Mouse (Mus musculus) forebrain, embryonic 14.5 days (tissue): ENCODE measurements at regions not wholly inside any gene's neighbourhood (a gene's known extent, or its start where the extent isn't known, plus 50 kb on each side); places are given as distances from the start of the nearest gene placed in this dataset.

Experiments
- ATAC-seq: fragments of 200-750 bp; cut with Nextera tagmentation; 2 replicates; pipeline ENCODE4 v1.8.0; 2017; ENCODE audit warnings: mild to moderate bottlenecking, moderate library complexity
- DNase-seq: peaks from one replicate; pipeline ENCODE4 v3.0.0-alpha.2; 2015; ENCODE audit warnings: low spot score
- H3K27ac ChIP-seq: fragments of 300-500 bp; sonication (generic); 2 replicates; pipeline ENCODE4 v1.5.1; 2014; ENCODE audit warnings: low read depth, mild to moderate bottlenecking, control low read depth, low read length, moderate library complexity
- H3K27me3 ChIP-seq: fragments of 300-500 bp; sonication (generic); replicated peaks from 2 replicates; pipeline ENCODE4 v1.6.1; 2014; ENCODE audit warnings: low read length, control low read depth, mixed read lengths; ENCODE audit not compliant: control insufficient read depth, insufficient read depth
- H3K36me3 ChIP-seq: fragments of 300-500 bp; sonication (generic); 2 replicates; pipeline ENCODE4 v1.6.1; 2014; ENCODE audit warnings: low read length, control low read depth; ENCODE audit not compliant: control insufficient read depth, insufficient read depth
- H3K4me1 ChIP-seq: fragments of 300-500 bp; sonication (generic); 2 replicates; pipeline ENCODE4 v1.6.1; 2014; ENCODE audit warnings: antibody characterized with exemption, low read length, control low read depth; ENCODE audit not compliant: control insufficient read depth, insufficient read depth
- H3K4me2 ChIP-seq: fragments of 300-500 bp; sonication (generic); 2 replicates; pipeline ENCODE4 v1.6.1; 2014; ENCODE audit warnings: mild to moderate bottlenecking, control low read depth, low read length
- H3K4me3 ChIP-seq: fragments of 300-500 bp; sonication (generic); 2 replicates; pipeline ENCODE4 v1.5.1; 2014; ENCODE audit warnings: low read depth, low read length, control low read depth
- H3K9ac ChIP-seq: fragments of 300-500 bp; sonication (generic); 2 replicates; pipeline ENCODE4 v1.6.1; 2014; ENCODE audit warnings: mild to moderate bottlenecking, low read length, control low read depth, moderate library complexity
- H3K9me3 ChIP-seq: fragments of 300-500 bp; sonication (generic); replicated peaks from 2 replicates; pipeline ENCODE4 v1.6.1; 2016; ENCODE audit warnings: low read length, control low read depth, mixed read lengths; ENCODE audit not compliant: control insufficient read depth
- WGBS: fragments of 180-500 bp; shearing (Covaris S2); extraction: QIAGEN DNeasy Blood & Tissue Kit; methylation state at CpG from one replicate; pipeline ENCODE4 v1.1.7; 2014; 5-methylcytosine and 5-hydroxymethylcytosine counted together

- no peaks in the 10 kb centered on the region for H3K27me3 ChIP-seq
- no peak overlapping the region for H3K27ac ChIP-seq
- WGBS = 57% methylated on average over 2 of the region's 2 CpGs
- H3K4me2 ChIP-seq = no peak overlapping the region
- no peaks in the 10 kb centered on the region for H3K4me1 ChIP-seq
- ATAC-seq = no peak
- H3K9ac ChIP-seq = no peak overlapping the region
- H3K9me3 ChIP-seq = no peaks in the 10 kb centered on the region
- DNase-seq = peak; percentile 5
- no peaks in the 10 kb centered on the region for H3K36me3 ChIP-seq
- H3K4me3 ChIP-seq = no peak overlapping the region
These were observed 337.5 kb upstream of the Rarb start for GRCm38 (mm10) chr14:17156402-17156954.

- Histone ChIP-seq H3K9ac (no peak overlapping the region), H3K9me3 (no peaks in the 10 kb centered on the region), H3K27me3 (no peaks in the 10 kb centered on the region), H3K27ac (no peak overlapping the region), H3K4me3 (no peak overlapping the region), H3K4me1 (no peaks in the 10 kb centered on the region), H3K36me3 (no peaks in the 10 kb centered on the region), H3K4me2 (no peak overlapping the region)
- DNase-seq (no peak), ATAC-seq (no peak)
- 91% methylated on average over 1 of the region's 1 CpGs for WGBS
These were observed 301.7 kb upstream of the Rarb start for GRCm38 (mm10) chr14:17120679-17121078.

GRCm38 (mm10) chr14:17106668-17107067, 287.7 kb upstream of the Rarb start:
- WGBS = 97% methylated on average over 1 of the region's 1 CpGs
- DNase-seq = no peak
- no peak for ATAC-seq

GRCm38 (mm10) chr14:17102486-17102885, 283.5 kb upstream of the Rarb start:
- H3K4me1 ChIP-seq = no peaks in the 10 kb centered on the region
- no peak for DNase-seq
- H3K9me3 ChIP-seq = no peaks in the 10 kb centered on the region
- H3K27me3 ChIP-seq = no peaks in the 10 kb centered on the region
- no peaks in the 10 kb centered on the region for H3K36me3 ChIP-seq
- no peak overlapping the region for H3K9ac ChIP-seq
- no peak for ATAC-seq
- H3K27ac ChIP-seq = no peak overlapping the region
- no peak overlapping the region for H3K4me3 ChIP-seq
- no peak overlapping the region for H3K4me2 ChIP-seq

More at GRCm38 (mm10) chr14:17106668-17107067, 287.7 kb upstream of the Rarb start:
- H3K4me3 ChIP-seq = no peak overlapping the region
- H3K9me3 ChIP-seq = no peaks in the 10 kb centered on the region
- no peak overlapping the region for H3K9ac ChIP-seq
- H3K4me2 ChIP-seq = no peak overlapping the region
- H3K36me3 ChIP-seq = no peaks in the 10 kb centered on the region
- H3K4me1 ChIP-seq = no peaks in the 10 kb centered on the region
- no peaks in the 10 kb centered on the region for H3K27me3 ChIP-seq
- no peak overlapping the region for H3K27ac ChIP-seq

- Histone ChIP-seq H3K9ac (no peak overlapping the region), H3K4me1 (no peaks in the 10 kb centered on the region), H3K27me3 (no peaks in the 10 kb centered on the region), H3K4me2 (no peak overlapping the region), H3K9me3 (no peaks in the 10 kb centered on the region), H3K4me3 (no peak overlapping the region), H3K27ac (no peak overlapping the region), H3K36me3 (no peaks in the 10 kb centered on the region)
- DNase-seq = no peak
- no peak for ATAC-seq
- WGBS = 70% methylated on average over 4 of the region's 4 CpGs
These were observed 271.6 kb upstream of the Rarb start for GRCm38 (mm10) chr14:17090573-17090937.

GRCm38 (mm10) chr14:17089640-17090572, 270.9 kb upstream of the Rarb start:
- H3K36me3 ChIP-seq = no peaks in the 10 kb centered on the region
- no peaks in the 10 kb centered on the region for H3K9me3 ChIP-seq
- H3K4me1 ChIP-seq = no peaks in the 10 kb centered on the region
- 22% methylated on average over 3 of the region's 3 CpGs for WGBS
- H3K4me3 ChIP-seq = no peak overlapping the region
- ATAC-seq = 0 out of 2 replicates have a peak, but pooled peaks have one; percentile 10
- peak; percentile 41 for DNase-seq
- no peak overlapping the region for H3K9ac ChIP-seq
- no peak overlapping the region for H3K4me2 ChIP-seq
- no peak overlapping the region for H3K27ac ChIP-seq
- no peaks in the 10 kb centered on the region for H3K27me3 ChIP-seq

GRCm38 (mm10) chr14:17089089-17089634, 270.2 kb upstream of the Rarb start:
- Histone ChIP-seq H3K4me3 (no peak overlapping the region), H3K36me3 (no peaks in the 10 kb centered on the region), H3K4me2 (no peak overlapping the region), H3K4me1 (no peaks in the 10 kb centered on the region), H3K9me3 (no peaks in the 10 kb centered on the region), H3K27me3 (no peaks in the 10 kb centered on the region), H3K9ac (no peak overlapping the region), H3K27ac (no peak overlapping the region)
- ATAC-seq = no peak
- no peak for DNase-seq

GRCm38 (mm10) chr14:17087828-17088227, 268.9 kb upstream of the Rarb start:
- Histone ChIP-seq H3K27ac (no peak overlapping the region), H3K4me3 (no peak overlapping the region), H3K9ac (no peak overlapping the region), H3K4me2 (no peak overlapping the region), H3K4me1 (no peaks in the 10 kb centered on the region), H3K9me3 (no peaks in the 10 kb centered on the region), H3K27me3 (no peaks in the 10 kb centered on the region), H3K36me3 (no peaks in the 10 kb centered on the region)
- DNase-seq = no peak
- WGBS = 90% methylated on average over 1 of the region's 1 CpGs
- no peak for ATAC-seq

GRCm38 (mm10) chr14:17083907-17084306, 265.0 kb upstream of the Rarb start:
- DNase-seq = no peak
- no peak overlapping the region for H3K27ac ChIP-seq
- H3K9ac ChIP-seq = no peak overlapping the region
- 77% methylated on average over 2 of the region's 2 CpGs for WGBS
- no peak for ATAC-seq
- H3K4me1 ChIP-seq = no peaks in the 10 kb centered on the region
- no peaks in the 10 kb centered on the region for H3K36me3 ChIP-seq
- H3K4me2 ChIP-seq = no peak overlapping the region
- no peaks in the 10 kb centered on the region for H3K27me3 ChIP-seq
- H3K9me3 ChIP-seq = no peaks in the 10 kb centered on the region
- H3K4me3 ChIP-seq = no peak overlapping the region
